Mouse (Mus musculus) hindbrain, embryonic 14.5 days (tissue): ENCODE measurements at regions not wholly inside any gene's neighbourhood (a gene's known extent, or its start where the extent isn't known, plus 50 kb on each side); places are given as distances from the start of the nearest gene placed in this dataset.

Source experiments
- ATAC-seq: fragments of 200-750 bp; cut with Nextera tagmentation; 2 replicates; pipeline ENCODE4 v1.8.0; 2017; ENCODE audit warnings: moderate number of reproducible peaks, mild to moderate bottlenecking, moderate TSS enrichment, moderate library complexity; ENCODE audit not compliant: low FRiP score
- DNase-seq: peaks from one replicate; pipeline ENCODE4 v3.0.0-alpha.2; 2015; ENCODE audit warnings: low spot score
- H3K27ac ChIP-seq: fragments of 300-500 bp; sonication (generic); 2 replicates; pipeline ENCODE4 v1.5.1; 2014; ENCODE audit warnings: mild to moderate bottlenecking, moderate library complexity
- H3K27me3 ChIP-seq: fragments of 300-500 bp; sonication (generic); 2 replicates; pipeline ENCODE4 v1.6.1; 2014; ENCODE audit warnings: mild to moderate bottlenecking, low read length, mixed read lengths; ENCODE audit not compliant: control insufficient read depth, insufficient read depth
- H3K36me3 ChIP-seq: fragments of 300-500 bp; sonication (generic); replicated peaks from 2 replicates; pipeline ENCODE4 v1.6.1; 2014; ENCODE audit not compliant: control insufficient read depth, insufficient read depth
- H3K4me1 ChIP-seq: fragments of 300-500 bp; sonication (generic); replicated peaks from 2 replicates; pipeline ENCODE4 v1.6.1; 2014; ENCODE audit warnings: antibody characterized with exemption, low read length, mixed read lengths; ENCODE audit not compliant: control insufficient read depth, insufficient read depth
- H3K4me2 ChIP-seq: fragments of 300-500 bp; sonication (generic); replicated peaks from 2 replicates; pipeline ENCODE4 v1.6.1; 2014; ENCODE audit warnings: mild to moderate bottlenecking, moderate library complexity
- H3K4me3 ChIP-seq: fragments of 300-500 bp; sonication (generic); replicated peaks from 2 replicates; pipeline ENCODE4 v1.5.1; 2014; ENCODE audit warnings: mild to moderate bottlenecking, low read length
- H3K9ac ChIP-seq: fragments of 300-500 bp; sonication (generic); 2 replicates; pipeline ENCODE4 v1.6.1; 2014
- H3K9me3 ChIP-seq: fragments of 300-500 bp; sonication (generic); 2 replicates; pipeline ENCODE4 v1.6.1; 2016; ENCODE audit warnings: low read length; ENCODE audit not compliant: control insufficient read depth
- WGBS: fragments of 180-500 bp; shearing (Covaris S2); extraction: QIAGEN DNeasy Blood & Tissue Kit; methylation state at CpG from one replicate; pipeline ENCODE4 v1.1.7; 2014; 5-methylcytosine and 5-hydroxymethylcytosine counted together

DNA sequence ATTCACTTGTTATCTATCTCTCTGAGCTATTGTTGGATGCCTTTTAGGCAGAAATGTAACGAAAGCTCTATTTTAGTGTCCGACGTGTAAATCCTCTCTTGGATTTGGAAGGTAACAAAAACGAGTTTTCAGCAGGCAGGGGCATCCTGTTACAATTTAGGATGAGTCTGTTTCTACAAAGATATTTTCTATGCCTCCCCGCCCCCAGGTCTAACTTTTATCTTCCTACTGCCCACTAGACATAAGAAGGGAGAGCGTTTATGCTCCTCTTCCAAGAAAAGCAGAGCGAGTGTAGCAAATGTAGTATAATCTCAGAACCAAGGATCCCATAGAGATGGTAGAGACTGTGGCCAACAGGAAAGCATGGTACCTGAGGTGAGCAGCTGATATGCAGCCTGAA, 62.4 kb upstream of the Hs3st2 start:
- Histone ChIP-seq H3K4me2 (no peak overlapping the region), H3K4me3 (no peak overlapping the region), H3K9me3 (no peaks in the 10 kb centered on the region), H3K9ac (no peak overlapping the region), H3K27me3 (no peaks in the 10 kb centered on the region), H3K27ac (no peak overlapping the region), H3K36me3 (no peaks in the 10 kb centered on the region), H3K4me1 (no peaks in the 10 kb centered on the region)
- no peak for DNase-seq
- 89% methylated on average over 7 of the region's 7 CpGs for whole genome bisulfite sequencing
- no peak for ATAC-seq

DNA sequence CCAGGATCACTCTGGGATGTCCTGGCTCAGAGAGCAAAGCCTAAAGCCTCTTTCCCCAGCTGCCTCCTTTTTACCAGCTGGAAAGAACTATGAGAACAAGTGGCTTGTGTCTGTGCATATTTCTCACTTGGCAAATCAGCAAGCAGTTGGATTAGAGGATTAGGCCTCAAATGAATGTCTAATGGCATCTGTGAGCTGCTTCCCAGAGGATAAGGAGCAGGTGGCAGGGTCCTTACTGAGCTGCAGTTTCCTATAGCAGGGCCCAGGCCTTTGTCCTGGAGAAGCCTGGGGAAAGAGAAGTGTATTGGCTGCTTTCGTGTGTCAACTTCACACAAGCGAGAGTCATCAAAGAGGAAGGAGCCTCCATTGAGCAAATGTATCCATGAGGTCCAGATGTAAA, 59.1 kb upstream of the Hs3st2 start:
- no peak for ATAC-seq

DNA sequence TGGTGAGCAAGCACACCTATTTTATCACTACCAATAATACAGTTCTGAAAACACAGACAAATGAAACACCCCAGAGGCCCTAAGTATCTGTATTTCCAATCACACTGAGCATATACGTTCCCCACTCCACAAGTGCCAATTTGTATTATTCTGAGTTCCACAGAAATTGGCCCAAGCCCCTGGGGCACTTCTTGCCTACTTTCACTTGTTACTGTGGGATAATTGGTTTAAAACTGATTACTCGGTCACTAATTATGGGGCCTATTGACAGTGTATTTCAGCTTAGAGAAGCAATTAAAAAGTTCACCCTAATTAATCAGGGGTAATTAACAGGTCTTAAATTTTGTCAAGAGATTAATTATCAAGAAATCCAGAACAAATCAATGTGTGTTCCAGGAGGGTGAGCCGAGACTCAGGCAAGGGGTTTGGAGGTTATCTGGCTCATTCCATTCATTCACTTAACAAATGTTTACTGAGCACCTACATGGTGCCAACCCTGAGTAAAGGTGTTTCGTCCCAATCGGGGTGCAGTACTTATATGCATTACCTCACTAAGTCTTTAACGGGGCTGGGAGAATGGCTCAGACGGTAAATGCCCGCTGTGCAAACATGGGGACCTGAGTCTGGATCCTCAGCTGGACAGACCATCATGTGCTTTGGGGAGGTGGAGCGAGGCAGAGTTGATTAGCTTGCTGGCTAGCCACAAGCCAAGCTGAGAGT, 56.1 kb upstream of the Hs3st2 start:
- no peaks in the 10 kb centered on the region for H3K27me3 ChIP-seq
- ATAC-seq, result no peak
- 81% methylated on average over 9 of the region's 9 CpGs for WGBS
- H3K36me3 ChIP-seq, result no peaks in the 10 kb centered on the region
- peaks cover 4% of the 10 kb centered on the region; the same call in 1 of the 2 replicates for H3K4me1 ChIP-seq
- H3K9me3 ChIP-seq, result no peaks in the 10 kb centered on the region
- H3K4me2 ChIP-seq, result no peak overlapping the region
- no peak overlapping the region for H3K4me3 ChIP-seq
- no peak for DNase-seq
- H3K27ac ChIP-seq, result no peak overlapping the region
- H3K9ac ChIP-seq, result no peak overlapping the region

More for the DNA sequence above, 59.1 kb upstream of the Hs3st2 start:
- Histone ChIP-seq H3K27ac (no peak overlapping the region), H3K4me2 (no peak overlapping the region), H3K4me1 (no peaks in the 10 kb centered on the region), H3K9me3 (no peaks in the 10 kb centered on the region), H3K27me3 (no peaks in the 10 kb centered on the region), H3K9ac (no peak overlapping the region), H3K36me3 (no peaks in the 10 kb centered on the region), H3K4me3 (no peak overlapping the region)
- 86% methylated on average over 2 of the region's 2 CpGs for WGBS
- DNase-seq, result no peak

DNA sequence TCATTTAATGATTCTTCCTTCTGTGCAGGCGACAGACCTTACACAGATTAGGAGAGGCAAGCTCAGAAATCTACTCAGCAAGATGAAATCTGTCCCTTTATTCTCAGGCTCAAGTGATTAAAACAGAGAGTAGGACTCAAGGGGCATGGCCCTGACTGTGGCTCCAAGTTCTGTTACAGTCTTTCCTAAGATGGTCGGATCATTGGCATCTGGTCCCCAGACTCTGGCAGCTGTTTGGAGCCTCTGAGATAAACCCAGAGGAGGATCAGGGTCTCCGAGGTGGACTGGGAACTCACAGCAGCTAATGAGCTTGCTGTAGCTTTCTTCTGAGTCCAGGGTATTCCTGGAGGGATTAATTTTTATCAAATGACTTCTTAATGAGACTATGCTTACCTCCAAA, 51.7 kb upstream of the Hs3st2 start:
- no peak for ATAC-seq
- Histone ChIP-seq H3K27me3 (no peaks in the 10 kb centered on the region), H3K27ac (no peak overlapping the region), H3K9ac (no peak overlapping the region), H3K4me3 (no peak overlapping the region), H3K4me1 (peaks cover 4% of the 10 kb centered on the region; the same call in 1 of the 2 replicates), H3K36me3 (no peaks in the 10 kb centered on the region), H3K4me2 (no peak overlapping the region), H3K9me3 (no peaks in the 10 kb centered on the region)
- WGBS, result 49% methylated on average over 3 of the region's 3 CpGs
- DNase-seq, result no peak
